Mouse (Mus musculus): ENCODE results near the gene Zfp148. TPM values are rescaled to one million over a fixed set of nuclear protein-coding genes. Genes with fewer than 3 reads are reported as not detected.
"Not testable (repeated sequence)": the region's sequence is repeated elsewhere in the genome, so short reads cannot be mapped to it uniquely, and the experiment has no call there.

Zfp148 gene
- polyA plus RNA-seq, 1 experiment from 2014 or later, result 53.3 TPM

- WGBS, result 92% methylated on average over 3 of the region's 3 CpGs
- H3K4me2 ChIP-seq, result no peak overlapping the region
Observed at GRCm38 (mm10) chr16:33383584-33383983, 2.9 kb downstream of the Zfp148 start.

GRCm38 (mm10) chr16:33384057-33384456, 3.4 kb downstream of the Zfp148 start:
- not testable (repeated sequence) for H3K9me3 ChIP-seq; H3K27me3 ChIP-seq (replicated peaks); H3K36me3 ChIP-seq; H3K27ac ChIP-seq; H3K4me2 ChIP-seq; H3K4me1 ChIP-seq; H3K4me3 ChIP-seq (replicated peaks); H3K9ac ChIP-seq; ATAC-seq (ENCODE audit: insufficient read depth, low FRiP score, low read depth)
- WGBS, result 80% methylated on average over 2 of the region's 2 CpGs

More at GRCm38 (mm10) chr16:33383584-33383983, 2.9 kb downstream of the Zfp148 start:
- Histone ChIP-seq H3K4me3 (replicated peaks) (no peak overlapping the region), H3K9ac (no peak overlapping the region), H3K27me3 (replicated peaks) (no peaks in the 10 kb centered on the region), H3K9me3 (no peaks in the 10 kb centered on the region), H3K4me1 (peaks cover 9% of the 10 kb centered on the region; the same call in 1 of the 2 replicates), H3K27ac (no peak overlapping the region), H3K36me3 (no peaks in the 10 kb centered on the region)
- ATAC-seq (ENCODE audit: insufficient read depth, low FRiP score, low read depth), result no peak

- Histone ChIP-seq H3K4me2 (no peak overlapping the region), H3K4me3 (replicated peaks) (no peak overlapping the region), H3K4me1 (peaks cover 6% of the 10 kb centered on the region; the same call in 1 of the 2 replicates), H3K27ac (no peak overlapping the region), H3K36me3 (no peaks in the 10 kb centered on the region), H3K9ac (no peak overlapping the region), H3K27me3 (replicated peaks) (no peaks in the 10 kb centered on the region), H3K9me3 (no peaks in the 10 kb centered on the region)
- ATAC-seq (ENCODE audit: insufficient read depth, low FRiP score, low read depth), result no peak
- WGBS, result 62% methylated on average over 2 of the region's 2 CpGs
Observed at GRCm38 (mm10) chr16:33387013-33387412, 6.4 kb downstream of the Zfp148 start.

GRCm38 (mm10) chr16:33387420-33387819, 6.8 kb downstream of the Zfp148 start:
- Histone ChIP-seq H3K4me3 (replicated peaks) (no peak overlapping the region), H3K27me3 (replicated peaks) (no peaks in the 10 kb centered on the region), H3K27ac (no peak overlapping the region), H3K9ac (no peak overlapping the region), H3K4me1 (peaks cover 2% of the 10 kb centered on the region; the same call in 1 of the 2 replicates), H3K36me3 (no peaks in the 10 kb centered on the region), H3K4me2 (no peak overlapping the region), H3K9me3 (no peaks in the 10 kb centered on the region)
- no peak for ATAC-seq (ENCODE audit: insufficient read depth, low FRiP score, low read depth)
- 95% methylated on average over 2 of the region's 2 CpGs for WGBS

- Histone ChIP-seq H3K9me3 (no peaks in the 10 kb centered on the region), H3K27me3 (replicated peaks) (no peaks in the 10 kb centered on the region), H3K36me3 (no peaks in the 10 kb centered on the region), H3K9ac (peak overlapping the region; percentile 9; the same call in 1 of the 2 replicates), H3K4me2 (peak overlapping the region; percentile 76), H3K27ac (peak overlapping the region; percentile 55), H3K4me3 (replicated peaks) (peak overlapping the region; percentile 47), H3K4me1 (peaks cover 9% of the 10 kb centered on the region)
- WGBS, result 1% methylated on average over 28 of the region's 28 CpGs
- peak; percentile 88; the same call in 1 of the 2 replicates for ATAC-seq (ENCODE audit: insufficient read depth, low FRiP score, low read depth)
Observed at GRCm38 (mm10) chr16:33399913-33400782, 19.5 kb downstream of the Zfp148 start.

- no peak for ATAC-seq (ENCODE audit: insufficient read depth, low FRiP score, low read depth)
- no peak overlapping the region for H3K4me2 ChIP-seq
Observed at GRCm38 (mm10) chr16:33400943-33401342, 20.3 kb downstream of the Zfp148 start.

GRCm38 (mm10) chr16:33403258-33403657, 22.6 kb downstream of the Zfp148 start:
- Histone ChIP-seq H3K9ac (no peak overlapping the region), H3K4me1 (peaks cover 9% of the 10 kb centered on the region), H3K36me3 (no peaks in the 10 kb centered on the region), H3K27me3 (replicated peaks) (no peaks in the 10 kb centered on the region), H3K4me2 (no peak overlapping the region), H3K4me3 (replicated peaks) (no peak overlapping the region), H3K9me3 (no peaks in the 10 kb centered on the region), H3K27ac (no peak overlapping the region)
- WGBS, result 62% methylated on average over 2 of the region's 2 CpGs
- no peak for ATAC-seq (ENCODE audit: insufficient read depth, low FRiP score, low read depth)

More at GRCm38 (mm10) chr16:33400943-33401342, 20.3 kb downstream of the Zfp148 start:
- H3K9me3 ChIP-seq, result no peaks in the 10 kb centered on the region
- H3K36me3 ChIP-seq, result no peaks in the 10 kb centered on the region
- H3K9ac ChIP-seq, result no peak overlapping the region
- H3K27me3 ChIP-seq (replicated peaks), result no peaks in the 10 kb centered on the region
- peaks cover 9% of the 10 kb centered on the region for H3K4me1 ChIP-seq
- WGBS, result 49% methylated on average over 4 of the region's 4 CpGs
- no peak overlapping the region for H3K4me3 ChIP-seq (replicated peaks)
- H3K27ac ChIP-seq, result no peak overlapping the region

- peaks cover 9% of the 10 kb centered on the region for H3K4me1 ChIP-seq
- no peak overlapping the region for H3K9ac ChIP-seq
- no peak overlapping the region for H3K4me2 ChIP-seq
- WGBS, result 79% methylated on average over 3 of the region's 3 CpGs
- no peaks in the 10 kb centered on the region for H3K9me3 ChIP-seq
- H3K4me3 ChIP-seq (replicated peaks), result no peak overlapping the region
- no peak overlapping the region for H3K27ac ChIP-seq
- H3K36me3 ChIP-seq, result no peaks in the 10 kb centered on the region
- H3K27me3 ChIP-seq (replicated peaks), result no peaks in the 10 kb centered on the region
- no peak for ATAC-seq (ENCODE audit: insufficient read depth, low FRiP score, low read depth)
Observed at GRCm38 (mm10) chr16:33404055-33404454, 23.4 kb downstream of the Zfp148 start.

GRCm38 (mm10) chr16:33405487-33405886, 24.9 kb downstream of the Zfp148 start:
- Histone ChIP-seq H3K9ac (no peak overlapping the region), H3K27me3 (replicated peaks) (no peaks in the 10 kb centered on the region), H3K4me3 (replicated peaks) (no peak overlapping the region), H3K4me2 (no peak overlapping the region), H3K36me3 (no peaks in the 10 kb centered on the region), H3K4me1 (peaks cover 3% of the 10 kb centered on the region; the same call in 1 of the 2 replicates), H3K27ac (no peak overlapping the region), H3K9me3 (no peaks in the 10 kb centered on the region)
- no peak for ATAC-seq (ENCODE audit: insufficient read depth, low FRiP score, low read depth)
- 87% methylated on average over 4 of the region's 4 CpGs for WGBS

GRCm38 (mm10) chr16:33410151-33410550, 29.5 kb downstream of the Zfp148 start:
- H3K9me3 ChIP-seq, result no peaks in the 10 kb centered on the region
- no peak overlapping the region for H3K4me2 ChIP-seq
- no peaks in the 10 kb centered on the region for H3K36me3 ChIP-seq
- H3K27ac ChIP-seq, result no peak overlapping the region
- 0 out of 2 replicates have a peak, but pooled peaks cover under 1% of the 10 kb centered on the region for H3K4me1 ChIP-seq
- WGBS, result 84% methylated on average over 2 of the region's 2 CpGs
- no peak for ATAC-seq (ENCODE audit: insufficient read depth, low FRiP score, low read depth)
- H3K9ac ChIP-seq, result no peak overlapping the region
- no peaks in the 10 kb centered on the region for H3K27me3 ChIP-seq (replicated peaks)
- H3K4me3 ChIP-seq (replicated peaks), result no peak overlapping the region

- no peaks in the 10 kb centered on the region for H3K27me3 ChIP-seq (replicated peaks)
- H3K36me3 ChIP-seq, result no peaks in the 10 kb centered on the region
- no peaks in the 10 kb centered on the region for H3K9me3 ChIP-seq
- no peak overlapping the region for H3K4me3 ChIP-seq (replicated peaks)
- ATAC-seq (ENCODE audit: insufficient read depth, low FRiP score, low read depth), result no peak
- H3K27ac ChIP-seq, result no peak overlapping the region
- no peak overlapping the region for H3K9ac ChIP-seq
- 0 out of 2 replicates have a peak, but pooled peaks cover 5% of the 10 kb centered on the region for H3K4me1 ChIP-seq
- H3K4me2 ChIP-seq, result no peak overlapping the region
- WGBS, result 63% methylated on average over 1 of the region's 1 CpGs
Observed at GRCm38 (mm10) chr16:33410605-33411004, 30.0 kb downstream of the Zfp148 start.

GRCm38 (mm10) chr16:33414191-33414590, 33.6 kb downstream of the Zfp148 start:
- H3K27ac ChIP-seq, result no peak overlapping the region
- WGBS, result 76% methylated on average over 5 of the region's 5 CpGs
- no peaks in the 10 kb centered on the region for H3K27me3 ChIP-seq (replicated peaks)
- peaks cover 17% of the 10 kb centered on the region; the same call in 1 of the 2 replicates for H3K4me1 ChIP-seq
- ATAC-seq (ENCODE audit: insufficient read depth, low FRiP score, low read depth), result no peak
- H3K9me3 ChIP-seq, result no peaks in the 10 kb centered on the region
- no peak overlapping the region for H3K9ac ChIP-seq
- H3K4me2 ChIP-seq, result no peak overlapping the region
- H3K4me3 ChIP-seq (replicated peaks), result no peak overlapping the region
- H3K36me3 ChIP-seq, result no peaks in the 10 kb centered on the region

All from stomach, embryonic 15.5 days (tissue).